Mouse (Mus musculus) monocyte, adult 2 months (primary cell): ENCODE data around the gene Vmn1r202.
"Not testable (repeated sequence)": the region's sequence is repeated elsewhere in the genome, so short reads cannot be mapped to it uniquely, and the experiment has no call there.

Experiments used
- DNase-seq, 2 experiments: peaks; one replicate each; pipeline ENCODE4 v3.0.0; 2022; ENCODE audit warnings: low spot score in 2 of 2, low read depth in 1 of 2

Vmn1r202 gene

GRCm38 (mm10) chr13:22505281-22505680 is at the start of gene Vmn1r202:
Vmn1r202 (minus strand) TSS chr13:22505381.
- no peak for DNase-seq

DNA sequence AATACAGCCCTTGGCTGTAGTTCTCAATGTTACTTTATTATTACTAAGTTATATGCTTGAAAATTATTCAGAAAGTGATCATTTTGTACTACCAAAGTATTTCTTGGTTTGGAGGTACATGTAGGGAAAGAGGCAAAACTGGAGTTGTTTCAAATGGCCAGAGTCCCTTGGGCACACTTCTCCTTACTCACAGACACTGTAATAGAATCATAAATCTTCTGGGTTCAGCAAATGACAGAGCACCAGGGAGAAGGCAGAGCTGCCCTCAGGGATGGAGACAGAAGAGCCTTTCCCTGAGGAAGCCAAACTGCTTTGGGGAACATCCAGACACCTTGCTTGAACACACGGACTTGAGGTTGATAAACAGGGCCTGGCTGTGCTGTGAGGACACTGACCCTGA is 47.7 kb upstream of the Vmn1r202 start, which contains the start of gene Vmn1r204:
Gene Vmn1r204 (plus strand): TSS at position 301 of the 400 bp plus-strand sequence.
- DNase-seq = not testable (repeated sequence)

- DNase-seq = no peak
These were observed 12.6 kb upstream of the Vmn1r202 start, which contains the start of gene Vmn1r203 for GRCm38 (mm10) chr13:22517814-22518213. Vmn1r203 (plus strand) TSS chr13:22518114.

DNA sequence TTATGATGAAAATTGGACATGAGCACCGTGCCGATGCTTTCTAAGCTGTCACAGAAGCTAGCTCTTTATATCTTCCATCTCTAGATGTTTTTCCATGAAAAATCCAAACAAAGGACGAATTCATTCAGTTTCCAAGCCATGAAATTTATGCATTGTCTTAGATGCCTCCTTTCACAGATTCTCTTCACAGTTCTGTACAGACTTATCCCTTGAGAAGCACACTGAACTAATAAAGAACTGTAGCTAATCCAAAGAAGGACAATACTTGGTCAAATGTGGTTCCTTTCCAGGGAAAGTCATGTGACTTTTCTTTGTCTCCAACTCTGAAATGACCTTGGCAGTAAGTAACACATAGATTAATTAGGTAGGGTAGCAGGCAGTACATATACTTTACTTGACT is 2.8 kb downstream of the Vmn1r202 start:
- DNase-seq = no peak

DNA sequence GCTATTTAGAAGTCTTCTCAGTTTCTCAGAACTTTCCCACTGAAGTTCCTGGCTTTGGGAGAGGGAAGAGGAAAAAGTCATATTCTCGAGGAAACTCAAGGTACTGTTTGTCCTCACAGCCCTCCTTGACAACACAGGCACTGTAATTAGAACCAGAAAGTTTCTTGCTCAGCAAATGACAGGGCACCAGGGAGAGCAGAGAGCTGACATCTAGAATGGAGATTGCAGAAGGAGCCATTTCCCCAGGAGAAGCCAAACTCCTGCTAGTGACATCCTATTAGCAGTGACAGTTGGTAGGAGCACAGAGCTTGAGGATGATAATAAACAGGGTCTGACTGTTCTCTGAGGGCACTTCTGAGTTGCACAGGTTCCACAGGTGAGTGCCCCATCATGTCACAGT is 33.6 kb downstream of the Vmn1r202 start, which contains the start of gene Vmn1r201:
Gene Vmn1r201 (plus strand): TSS at position 301 of the 400 bp plus-strand sequence.
- DNase-seq = no peak

- no peak for DNase-seq
These were observed 50.0 kb downstream of the Vmn1r202 start for GRCm38 (mm10) chr13:22455145-22455544.
